Mouse (Mus musculus) urinary bladder, postnatal 36 days (tissue): ENCODE measurements around the gene Caprin1.
A peak's percentile ranks its signal among the peaks of the same experiment; 100 is the strongest.

Source experiments
- DNase-seq, 2 experiments: peaks; one replicate each; pipeline ENCODE4 v3.0.0; 2022; ENCODE audit warnings: low spot score in 2 of 2, mixed read lengths in 1 of 2

Gene Caprin1

GRCm38 (mm10) chr2:103797491-103798009 lies at the start of gene Caprin1:
TSS of gene Caprin1 (minus strand) at chr2:103797649.
- peak; percentile 92 to 93 for DNase-seq

GRCm38 (mm10) chr2:103846875-103847274 lies 49.4 kb upstream of the Caprin1 start:
- DNase-seq: no peak

DNA sequence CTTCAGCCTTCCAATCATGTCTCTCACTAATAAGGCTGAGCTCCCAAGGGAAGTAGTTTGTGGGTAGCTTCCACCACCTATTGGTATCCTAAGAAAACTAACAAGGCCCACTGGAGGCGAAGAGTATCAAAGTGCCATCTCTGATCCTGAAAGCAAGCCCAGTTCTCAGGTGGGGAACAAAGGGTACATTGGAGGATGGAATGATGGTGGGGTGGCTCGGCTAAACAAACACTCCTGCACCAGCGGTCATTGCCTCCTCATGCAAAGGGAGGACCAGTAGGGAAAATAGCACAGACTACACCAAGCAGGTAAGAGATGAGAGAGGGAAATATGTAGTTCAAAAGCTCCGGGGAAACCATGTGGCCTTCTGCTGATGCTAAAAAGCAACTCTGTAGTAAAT lies 48.8 kb upstream of the Caprin1 start:
- DNase-seq: no peak

- no peak for DNase-seq
Observed at GRCm38 (mm10) chr2:103844016-103844415, 46.6 kb upstream of the Caprin1 start.

DNA sequence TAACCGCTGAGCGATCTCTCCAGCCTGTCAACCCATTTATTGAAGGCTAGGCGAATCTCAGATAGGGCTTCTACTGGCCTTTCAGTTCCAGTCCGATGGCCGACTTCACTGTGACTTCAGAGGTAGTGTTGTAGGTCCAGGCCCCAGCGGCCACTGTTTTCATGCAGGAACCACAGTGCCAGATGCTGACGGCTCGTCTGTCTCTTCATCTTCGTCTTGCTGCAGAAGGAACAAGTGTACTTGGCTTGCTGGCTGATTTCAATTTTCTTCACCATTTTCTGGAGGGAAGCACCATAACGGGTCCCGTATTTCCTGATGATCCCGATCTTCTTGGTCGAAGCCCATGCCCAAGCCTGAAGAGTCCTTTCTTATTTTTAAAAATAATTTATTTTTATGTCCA lies 45.9 kb upstream of the Caprin1 start:
- no peak for DNase-seq

DNA sequence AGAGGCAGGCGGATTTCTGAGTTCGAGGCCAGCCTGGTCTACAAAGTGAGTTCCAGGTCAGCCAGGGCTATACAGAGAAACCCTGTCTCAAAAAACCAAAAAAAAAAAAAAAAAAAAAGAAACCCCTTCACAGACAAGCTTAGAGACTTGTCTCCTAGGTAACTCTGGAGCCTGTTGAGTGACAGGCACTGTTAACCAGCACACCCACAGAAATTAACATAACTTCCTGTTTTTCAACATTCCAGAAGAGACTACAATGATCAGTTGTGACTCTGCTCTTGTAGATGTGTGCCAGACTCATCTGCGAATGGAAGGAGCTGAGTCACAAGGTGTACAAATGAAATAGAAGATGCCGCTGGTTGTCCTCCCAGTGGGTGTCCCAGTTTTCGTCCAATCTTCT lies 44.9 kb upstream of the Caprin1 start:
- DNase-seq: no peak

GRCm38 (mm10) chr2:103838483-103838882 lies 41.0 kb upstream of the Caprin1 start:
- no peak for DNase-seq

GRCm38 (mm10) chr2:103837166-103837565 lies 39.7 kb upstream of the Caprin1 start:
- DNase-seq: no peak

GRCm38 (mm10) chr2:103835614-103836395 lies 38.4 kb upstream of the Caprin1 start:
- no peak for DNase-seq

DNA sequence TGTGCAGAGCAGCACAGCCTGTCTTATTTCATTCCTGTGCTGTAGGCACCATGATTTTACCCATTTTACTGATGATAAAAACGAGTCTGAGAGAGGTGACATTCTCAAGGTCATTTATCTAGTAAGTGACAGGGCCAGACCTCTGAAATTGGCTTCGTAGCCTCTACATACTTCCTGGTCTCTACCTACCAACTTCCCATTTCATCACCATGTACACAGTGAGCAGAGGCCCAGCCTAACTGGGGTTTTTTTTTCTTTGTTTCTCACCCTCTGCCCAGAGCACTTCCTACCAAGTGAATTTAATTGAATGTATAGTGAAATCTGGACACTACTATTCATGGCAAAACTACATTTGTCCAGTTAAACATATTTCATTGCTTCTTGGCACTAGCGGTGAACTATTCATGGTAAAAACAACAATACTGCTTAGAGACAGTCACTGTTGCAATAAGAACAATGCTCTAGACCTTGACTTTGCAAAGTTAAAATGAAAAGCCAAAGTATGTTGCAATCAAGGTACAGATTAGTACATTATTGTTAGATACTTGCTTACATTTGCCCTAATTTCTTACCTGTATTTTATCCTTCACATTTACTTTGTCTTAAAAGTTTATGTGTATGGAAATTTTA lies 36.5 kb upstream of the Caprin1 start:
- DNase-seq: no peak

- DNase-seq: no peak
Observed at GRCm38 (mm10) chr2:103832899-103833298, 35.5 kb upstream of the Caprin1 start.

DNA sequence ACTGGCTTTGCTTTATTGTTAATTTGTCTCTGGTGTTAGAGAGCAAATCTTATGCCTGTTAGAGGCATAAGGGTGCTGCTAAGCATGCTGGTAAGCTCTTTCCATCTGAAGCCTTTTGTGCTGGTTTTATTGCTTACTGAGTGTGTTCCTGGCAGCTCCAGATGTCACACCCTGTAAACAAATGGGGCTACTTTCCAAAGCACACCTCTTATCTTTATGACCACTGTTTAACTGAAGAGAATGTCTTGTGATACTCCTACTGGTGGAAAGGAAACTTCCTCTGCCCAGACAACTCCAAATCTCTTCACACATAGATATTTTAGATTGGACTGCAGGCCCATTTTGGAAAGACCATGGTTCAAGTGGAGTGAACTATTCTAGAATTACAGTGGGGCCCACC lies 31.5 kb upstream of the Caprin1 start:
- DNase-seq: no peak

DNA sequence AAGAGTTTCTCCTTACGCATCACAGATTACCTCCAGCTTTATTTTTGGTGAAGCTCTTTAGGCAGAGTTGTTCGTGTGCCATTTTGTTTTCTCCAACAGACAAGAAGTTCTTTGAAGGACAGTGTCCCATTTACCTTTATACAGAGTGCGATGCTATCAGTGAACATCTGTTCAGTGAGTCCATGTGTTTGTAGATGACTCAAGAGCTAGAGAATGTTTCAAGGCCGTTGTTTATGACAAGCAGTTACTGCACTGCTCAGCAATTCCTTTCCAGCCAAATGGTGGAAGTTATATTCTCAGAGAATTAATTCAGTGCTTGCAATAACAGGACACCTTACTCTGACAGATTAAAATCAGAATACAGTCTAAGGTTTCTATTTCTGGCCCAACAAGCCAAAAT lies 27.5 kb upstream of the Caprin1 start:
- no peak for DNase-seq

DNA sequence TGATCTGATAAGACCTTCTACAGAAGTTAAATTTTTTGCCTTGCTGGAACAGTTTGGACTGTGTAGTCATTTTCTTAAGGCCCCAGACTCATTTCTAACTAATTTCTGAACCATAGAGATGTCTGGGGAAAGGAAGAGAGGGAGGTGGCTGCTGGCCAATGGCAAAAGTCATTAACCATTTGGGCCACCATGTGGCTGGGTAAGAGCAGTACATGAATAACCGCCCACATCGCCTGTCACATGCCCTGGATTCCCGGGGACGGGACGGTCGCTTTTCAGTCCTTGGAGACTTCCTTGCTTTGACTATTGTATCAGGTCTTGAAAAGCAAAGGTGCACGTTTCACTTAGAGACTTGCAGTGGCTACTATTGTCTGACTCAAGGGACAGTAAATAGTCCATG lies 25.1 kb upstream of the Caprin1 start:
- DNase-seq: no peak

- peak in 1 of 2 experiments; percentile 8 for DNase-seq
Observed at GRCm38 (mm10) chr2:103817145-103817895, 19.9 kb upstream of the Caprin1 start.

GRCm38 (mm10) chr2:103815976-103816375 lies 18.5 kb upstream of the Caprin1 start:
- no peak for DNase-seq

- DNase-seq: no peak
Observed at GRCm38 (mm10) chr2:103811465-103812191, 14.2 kb upstream of the Caprin1 start.

GRCm38 (mm10) chr2:103810412-103810811 lies 13.0 kb upstream of the Caprin1 start:
- DNase-seq: no peak

- DNase-seq: no peak
Observed at GRCm38 (mm10) chr2:103808466-103808865, 11.0 kb upstream of the Caprin1 start.

- DNase-seq: no peak
Observed at GRCm38 (mm10) chr2:103803770-103804530, 6.5 kb upstream of the Caprin1 start.

DNA sequence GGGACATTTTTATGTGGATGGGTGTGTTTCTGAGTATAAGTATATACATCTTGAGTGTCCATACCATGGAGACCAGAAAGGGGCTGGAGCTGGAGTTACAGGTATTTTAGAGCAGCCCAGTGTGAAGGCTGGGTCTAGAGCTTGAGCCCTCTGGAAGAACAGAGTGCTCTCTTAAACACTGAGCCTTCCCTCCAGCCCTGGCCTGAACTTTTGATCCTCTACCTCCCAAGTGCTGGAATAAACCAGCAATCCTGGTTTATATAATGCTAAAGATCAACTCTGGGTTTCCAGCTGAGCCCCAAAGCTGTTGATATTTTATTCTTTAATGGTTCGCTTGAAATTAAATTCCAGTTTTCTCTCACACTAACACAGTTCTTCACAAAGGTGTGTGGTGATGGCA lies 5.0 kb upstream of the Caprin1 start:
- DNase-seq: no peak
